Mouse (Mus musculus) heart, embryonic 14.5 days (tissue): ENCODE results near the gene Inca1. TPM values are rescaled to one million over a fixed set of nuclear protein-coding genes. Genes with fewer than 3 reads are reported as not detected.

ENCODE experiments used
- ATAC-seq: fragments of 200-750 bp; cut with Nextera tagmentation; 2 replicates; pipeline ENCODE4 v1.8.0; 2017; ENCODE audit warnings: low read depth, moderate TSS enrichment; ENCODE audit not compliant: insufficient number of reproducible peaks, insufficient read depth, low FRiP score
- H3K27ac ChIP-seq, 2 experiments: fragments of 200-500 bp in 1 of 2; fragments of 300-500 bp in 1 of 2; sonication (generic) in 1 of 2; replicated peaks in 1 of 2; 2 replicates each; pipeline ENCODE4 v1.5.1; 2012 to 2014; ENCODE audit warnings: low read depth in 2 of 2, low read length in 2 of 2, control low read depth in 1 of 2, mild to moderate bottlenecking in 1 of 2, mixed read lengths in 1 of 2; ENCODE audit not compliant: control insufficient read depth in 1 of 2, insufficient read depth in 1 of 2
- H3K27me3 ChIP-seq: fragments of 300-500 bp; sonication (generic); 2 replicates; pipeline ENCODE4 v1.6.1; 2014; ENCODE audit warnings: mild to moderate bottlenecking, low read length, control low read depth; ENCODE audit not compliant: control insufficient read depth, insufficient read depth
- H3K36me3 ChIP-seq: fragments of 300-500 bp; sonication (generic); 2 replicates; pipeline ENCODE4 v1.6.1; 2014; ENCODE audit warnings: mild to moderate bottlenecking, control low read depth, low read length, mixed read lengths; ENCODE audit not compliant: control insufficient read depth, insufficient read depth
- H3K4me1 ChIP-seq, 2 experiments: fragments of 200-500 bp in 1 of 2; fragments of 300-500 bp in 1 of 2; sonication (generic) in 1 of 2; 2 replicates each; pipeline ENCODE4 v1.6.1; 2012 to 2014; ENCODE audit warnings: low read length in 2 of 2, control low read depth in 1 of 2, mixed read lengths in 1 of 2; ENCODE audit not compliant: control insufficient read depth in 2 of 2, insufficient read depth in 2 of 2
- H3K4me2 ChIP-seq: fragments of 300-500 bp; sonication (generic); 2 replicates; pipeline ENCODE4 v1.6.1; 2014; ENCODE audit warnings: mild to moderate bottlenecking, low read length
- H3K4me3 ChIP-seq, 2 experiments: fragments of 200-500 bp in 1 of 2; fragments of 300-500 bp in 1 of 2; sonication (generic) in 1 of 2; 2 replicates each; pipeline ENCODE4 v1.5.1; 2012 to 2014; ENCODE audit warnings: low read length in 2 of 2, mild to moderate bottlenecking in 2 of 2, control low read depth in 1 of 2, low read depth in 1 of 2, moderate library complexity in 1 of 2; ENCODE audit not compliant: control insufficient read depth in 1 of 2, insufficient read depth in 1 of 2
- H3K9ac ChIP-seq: fragments of 300-500 bp; sonication (generic); 2 replicates; pipeline ENCODE4 v1.6.1; 2014; ENCODE audit warnings: mild to moderate bottlenecking, low read length
- H3K9me3 ChIP-seq: fragments of 300-500 bp; sonication (generic); 2 replicates; pipeline ENCODE4 v1.6.1; 2016; ENCODE audit warnings: low read length, control low read depth; ENCODE audit not compliant: control insufficient read depth
- WGBS: fragments of 180-500 bp; shearing (Covaris S2); extraction: QIAGEN DNeasy Blood & Tissue Kit; methylation state at CpG from one replicate; pipeline ENCODE4 v1.1.7; 2014; 5-methylcytosine and 5-hydroxymethylcytosine counted together
- polyA plus RNA-seq: library from polyadenylated mRNA; unstranded; fragments of >200 nt; fragmentation: Nextera tagmentation; extraction: Ambion mirVana; gene quantifications from 2 replicates; pipeline ENCODE4 v1.2.1, GENCODE M21; 2014

The Inca1 gene
- polyA plus RNA-seq, 1 experiment from 2014 or later, result 2.7 TPM

DNA sequence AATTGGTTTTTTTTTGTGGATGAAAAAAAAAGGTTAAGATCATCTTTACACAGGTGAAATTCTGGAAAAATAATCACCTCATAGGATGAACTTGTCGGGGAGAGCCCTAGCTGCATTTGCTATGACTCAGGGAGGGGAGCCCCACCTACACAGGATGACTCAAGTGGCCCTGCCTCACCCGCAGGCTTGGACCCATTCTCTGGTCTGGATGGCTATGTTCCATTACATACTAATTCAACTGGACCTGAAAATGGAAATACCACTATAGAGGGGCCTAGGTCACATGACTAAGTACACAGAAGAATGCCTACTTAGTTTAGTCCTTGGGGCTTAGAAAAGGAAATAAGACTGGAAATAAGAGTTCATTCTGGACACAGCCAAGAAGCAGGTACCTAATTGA is 48.6 kb downstream of the Inca1 start:
- H3K4me3 ChIP-seq, result no peak overlapping the region
- H3K36me3 ChIP-seq, result peaks cover 50% of the 10 kb centered on the region
- peak overlapping the region in 1 of 2 experiments; percentile 12; a peak in 1 of 4 replicates for H3K27ac ChIP-seq
- H3K9me3 ChIP-seq, result no peaks in the 10 kb centered on the region
- H3K27me3 ChIP-seq, result no peaks in the 10 kb centered on the region
- ATAC-seq, result no peak
- H3K4me2 ChIP-seq, result peak overlapping the region; percentile 13; the same call in 1 of the 2 replicates
- 52% methylated on average over 2 of the region's 2 CpGs for WGBS
- H3K4me1 ChIP-seq, result peaks cover 14 to 45% of the 10 kb centered on the region in 2 experiments
- H3K9ac ChIP-seq, result peak overlapping the region; percentile 21; the same call in 1 of the 2 replicates

DNA sequence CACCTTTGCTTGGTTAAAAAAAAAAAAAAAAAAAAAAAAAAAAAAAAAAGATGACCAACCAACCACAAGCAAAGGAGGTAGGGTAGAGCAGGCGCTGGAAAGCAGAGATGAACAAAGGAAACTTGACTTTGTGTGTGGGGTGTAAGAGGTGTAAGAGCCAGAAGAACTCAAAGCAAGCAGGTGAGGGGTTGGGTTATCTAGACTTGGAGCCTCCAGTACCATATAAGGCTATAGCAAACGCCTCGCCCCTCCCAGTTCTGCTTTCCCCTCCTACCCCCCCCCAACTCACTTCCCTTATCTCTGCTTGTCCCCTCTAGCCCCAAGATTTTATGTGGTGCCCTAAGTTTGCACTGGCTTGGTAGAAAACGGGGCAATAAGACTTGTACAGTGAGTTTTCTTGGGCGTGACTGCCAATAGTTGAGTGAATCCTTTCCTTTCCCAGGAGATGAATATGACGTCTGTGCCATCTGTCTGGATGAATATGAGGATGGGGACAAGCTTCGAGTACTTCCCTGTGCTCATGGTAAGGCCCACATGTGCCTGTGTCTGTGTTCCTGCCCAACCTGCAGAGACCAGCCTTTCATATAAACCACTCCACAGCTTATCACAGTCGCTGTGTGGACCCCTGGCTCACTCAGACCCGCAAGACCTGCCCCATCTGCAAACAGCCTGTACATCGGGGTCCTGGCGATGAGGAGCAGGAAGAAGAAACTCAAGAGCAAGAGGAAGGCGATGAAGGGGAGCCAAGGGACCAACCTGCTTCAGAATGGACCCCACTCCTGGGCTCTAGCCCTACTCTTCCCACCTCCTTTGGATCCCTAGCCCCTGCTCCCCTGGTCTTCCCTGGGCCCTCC is 49.4 kb downstream of the Inca1 start:
- peak overlapping the region in 1 of 2 experiments; percentile 12; a peak in 2 of 4 replicates for H3K27ac ChIP-seq
- H3K9me3 ChIP-seq, result no peaks in the 10 kb centered on the region
- no peaks in the 10 kb centered on the region for H3K27me3 ChIP-seq
- H3K4me1 ChIP-seq, result peaks cover 16 to 49% of the 10 kb centered on the region in 2 experiments
- no peak for ATAC-seq
- peaks cover 53% of the 10 kb centered on the region for H3K36me3 ChIP-seq
- peak overlapping the region; percentile 21; the same call in 1 of the 2 replicates for H3K9ac ChIP-seq
- WGBS, result 68% methylated on average over 12 of the region's 12 CpGs
- H3K4me2 ChIP-seq, result 0 out of 2 replicates have a peak overlapping the region, but pooled peaks have one; percentile 12
- H3K4me3 ChIP-seq, result no peak overlapping the region

DNA sequence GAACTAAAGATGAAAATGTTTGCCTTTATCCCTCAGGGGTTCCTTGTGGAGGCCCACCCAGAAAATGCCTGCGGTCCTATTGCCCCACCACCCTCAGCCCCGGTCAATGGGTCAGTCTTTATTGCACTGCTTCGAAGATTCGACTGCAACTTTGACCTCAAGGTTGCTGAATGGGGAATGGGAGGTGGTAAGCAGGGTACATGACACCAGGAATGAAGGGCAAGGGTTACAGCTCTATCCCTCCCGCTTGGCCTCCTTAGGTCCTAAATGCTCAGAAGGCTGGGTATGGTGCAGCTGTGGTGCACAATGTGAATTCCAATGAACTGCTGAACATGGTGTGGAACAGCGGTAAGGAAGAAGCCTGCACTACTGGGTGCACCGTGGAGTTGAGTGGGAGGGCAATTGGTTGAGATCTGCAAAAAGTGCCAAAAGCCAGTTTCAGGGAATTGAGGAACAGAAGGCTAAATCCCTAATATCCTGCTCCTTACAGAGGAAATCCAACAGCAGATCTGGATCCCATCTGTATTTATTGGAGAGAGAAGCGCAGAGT is 50.7 kb downstream of the Inca1 start:
- no peaks in the 10 kb centered on the region for H3K9me3 ChIP-seq
- H3K27me3 ChIP-seq, result no peaks in the 10 kb centered on the region
- H3K27ac ChIP-seq, result no peak overlapping the region
- peak overlapping the region; percentile 99; the same call in 1 of the 2 replicates for H3K4me2 ChIP-seq
- H3K36me3 ChIP-seq, result peaks cover 66% of the 10 kb centered on the region
- no peak for ATAC-seq
- H3K9ac ChIP-seq, result no peak overlapping the region
- peaks cover 20 to 54% of the 10 kb centered on the region in 2 experiments for H3K4me1 ChIP-seq
- no peak overlapping the region for H3K4me3 ChIP-seq
- 80% methylated on average over 8 of the region's 8 CpGs for WGBS

DNA sequence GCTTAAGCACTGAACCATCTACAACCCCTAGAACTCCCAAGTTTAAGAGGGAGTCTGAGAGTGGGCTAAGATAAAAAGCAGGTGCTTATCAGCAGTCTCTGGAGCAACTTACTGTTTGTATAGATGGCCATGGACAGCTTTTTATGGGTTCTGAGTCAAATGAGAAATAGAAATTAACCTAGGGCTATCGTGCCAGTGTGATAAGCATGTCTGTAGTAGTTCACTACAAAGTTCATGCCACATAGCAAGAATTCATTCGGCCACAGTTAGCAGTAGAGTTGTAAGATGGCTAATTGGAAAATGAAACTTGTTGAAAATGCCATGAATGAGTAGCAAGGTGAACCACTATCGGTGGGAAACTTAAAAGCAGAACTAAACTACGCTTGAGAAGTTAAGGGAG is 51.4 kb downstream of the Inca1 start:
- WGBS, result 73% methylated on average over 4 of the region's 4 CpGs
- Histone ChIP-seq H3K27ac (peak overlapping the region in 1 of 2 experiments; percentile 97; a peak in 2 of 4 replicates), H3K9ac (peak overlapping the region; percentile 83), H3K4me1 (peaks cover 20 to 54% of the 10 kb centered on the region in 2 experiments), H3K27me3 (no peaks in the 10 kb centered on the region), H3K4me2 (peak overlapping the region; percentile 99), H3K9me3 (no peaks in the 10 kb centered on the region), H3K36me3 (peaks cover 73% of the 10 kb centered on the region), H3K4me3 (peak overlapping the region; percentile 14 to 66; a peak in 3 of 4 replicates)
- ATAC-seq, result no peak

DNA sequence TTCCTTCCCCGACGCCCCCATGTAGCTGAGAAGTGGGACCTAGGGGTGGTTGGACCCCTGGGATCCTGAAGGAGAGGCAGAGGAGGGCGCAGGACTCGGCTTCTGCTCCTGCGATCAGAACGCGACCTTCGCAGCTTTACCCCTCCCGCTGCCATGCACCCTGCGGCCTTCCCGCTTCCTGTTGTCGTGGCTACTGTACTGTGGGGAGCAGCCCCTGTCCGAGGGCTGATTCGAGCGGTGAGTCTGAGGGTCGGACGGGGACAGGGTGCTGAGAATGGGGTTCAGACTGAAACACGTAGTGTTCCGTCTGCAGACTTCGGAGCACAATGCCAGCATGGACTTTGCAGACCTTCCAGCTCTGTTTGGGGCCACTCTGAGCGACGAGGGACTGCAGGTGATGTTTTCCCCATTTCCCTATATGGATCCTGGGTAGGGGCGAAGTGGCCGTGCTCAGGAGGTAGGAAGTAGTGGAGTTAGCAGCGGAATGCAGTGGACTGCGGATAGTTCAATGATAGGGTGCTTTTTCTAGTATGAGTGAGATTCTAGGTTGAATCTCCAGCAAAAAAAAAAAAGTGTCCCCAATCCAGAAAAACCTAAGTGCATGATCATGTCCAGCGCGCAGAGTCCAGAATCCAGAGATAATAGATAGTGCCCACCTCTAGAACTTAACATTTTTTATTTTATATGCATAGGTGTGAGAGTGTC is 52.1 kb downstream of the Inca1 start:
- peak overlapping the region; percentile 83 for H3K9ac ChIP-seq
- ATAC-seq, result no peak
- peak overlapping the region; percentile 99 for H3K4me2 ChIP-seq
- H3K9me3 ChIP-seq, result no peaks in the 10 kb centered on the region
- peak overlapping the region; percentile 92 to 97 for H3K27ac ChIP-seq
- peaks cover 20 to 51% of the 10 kb centered on the region in 2 experiments for H3K4me1 ChIP-seq
- H3K4me3 ChIP-seq, result peak overlapping the region; percentile 56 to 66
- H3K27me3 ChIP-seq, result no peaks in the 10 kb centered on the region
- H3K36me3 ChIP-seq, result peaks cover 76% of the 10 kb centered on the region
- 3% methylated on average over 28 of the region's 28 CpGs for WGBS

DNA sequence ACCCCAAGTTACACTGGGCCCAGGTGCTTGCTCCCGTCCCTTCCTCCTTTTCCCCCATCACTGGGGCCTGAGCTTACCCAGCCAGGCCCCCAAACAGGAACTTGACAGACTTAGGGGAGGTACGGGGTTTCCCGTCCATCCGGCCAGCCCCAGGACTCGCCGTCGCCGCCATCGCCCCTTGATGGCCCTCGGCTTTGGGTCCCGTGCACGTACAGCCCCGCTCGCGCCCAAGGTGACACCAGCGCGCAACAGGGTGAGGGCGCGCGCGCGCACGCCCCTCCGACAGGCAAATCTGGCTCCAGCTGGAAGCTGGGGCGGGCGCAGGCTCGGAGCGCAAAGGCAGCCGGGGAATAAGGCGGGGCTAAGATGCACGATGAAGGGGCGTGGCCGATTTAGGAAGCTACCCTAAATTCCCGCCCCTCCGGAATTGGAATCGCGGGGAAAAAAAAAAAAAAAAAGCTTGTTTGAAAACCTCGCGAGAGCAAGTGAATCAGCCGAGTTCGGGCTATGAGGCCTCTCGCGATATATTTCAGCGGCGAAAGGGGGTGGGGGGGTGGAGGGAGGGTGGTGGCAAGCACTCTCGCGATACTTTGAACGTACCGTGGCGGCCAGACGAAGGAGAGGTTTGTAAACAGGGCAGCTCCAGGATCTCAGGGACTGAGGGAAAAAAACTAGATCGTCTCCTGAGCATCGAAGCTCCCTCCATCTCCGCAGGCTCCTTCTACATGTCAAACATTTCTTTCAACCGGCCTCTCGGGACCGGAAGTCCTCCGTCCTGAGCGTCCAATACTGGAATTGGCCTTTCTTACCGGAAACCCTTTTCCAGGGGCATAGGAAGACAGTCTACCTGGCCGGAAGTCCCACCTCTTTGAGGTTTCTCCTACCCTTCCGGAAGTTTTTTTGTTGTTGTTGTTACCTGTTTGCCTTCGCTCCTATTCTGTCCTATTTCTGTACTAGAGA is 53.0 kb downstream of the Inca1 start, which contains the start of the genes Rnf167 and Slc25a11:
Rnf167 (plus strand) TSS at position 545 of the 960 bp plus-strand sequence.
Slc25a11 (minus strand) TSS at position 789 of the 960 bp plus-strand sequence.
- peaks cover 14 to 42% of the 10 kb centered on the region in 2 experiments for H3K4me1 ChIP-seq
- no peaks in the 10 kb centered on the region for H3K27me3 ChIP-seq
- H3K36me3 ChIP-seq, result peaks cover 72% of the 10 kb centered on the region
- H3K9me3 ChIP-seq, result no peaks in the 10 kb centered on the region
- H3K4me2 ChIP-seq, result peak within 1 kb of the TSS; percentile 99
- under 1% methylated on average over 63 of the region's 63 CpGs for WGBS
- peak within 1 kb of the TSS; percentile 66 to 95 for H3K4me3 ChIP-seq
- peak within 1 kb of the TSS; percentile 96 to 97 for H3K27ac ChIP-seq
- ATAC-seq, result peak; percentile 85
- H3K9ac ChIP-seq, result peak within 1 kb of the TSS; percentile 99
